Mouse (Mus musculus) effector memory CD4-positive, alpha-beta T cell, adult 5 months (primary cell): Measurements from ENCODE around the gene Dnmt3c. TPM values are rescaled to one million over a fixed set of nuclear protein-coding genes. Genes with fewer than 3 reads are reported as not detected.

ENCODE experiments used
- polyA plus RNA-seq: library from polyadenylated mRNA; unstranded; fragments of 100-300 nt; shearing (Covaris generic); gene quantifications from one replicate; pipeline ENCODE4 v1.2.1, GENCODE M21; 2017

The Dnmt3c gene
- not detected for polyA plus RNA-seq

GRCm38 (mm10) chr2:153696352-153696751 is at the start of gene Dnmt3c:
Gene Dnmt3c (plus strand): TSS chr2:153696652.

GRCm38 (mm10) chr2:153649298-153650013 is 47.0 kb upstream of the Dnmt3c start, which contains the start of gene Dnmt3b:
Gene Dnmt3b (plus strand): TSS chr2:153649450.

GRCm38 (mm10) chr2:153740500-153741436 is 44.3 kb downstream of the Dnmt3c start, which contains the start of gene Mapre1:
Gene Mapre1 (plus strand): TSS chr2:153741274.

Other genes starting within 250 kb of the Dnmt3c start
- not detected for gene 4930404H24Rik, start 203.9 kb upstream of the Dnmt3c start, polyA plus RNA-seq
- 0.92 TPM for gene Nol4l, start 166.7 kb upstream of the Dnmt3c start, polyA plus RNA-seq
- gene Commd7, start 63.9 kb upstream of the Dnmt3c start, polyA plus RNA-seq: 68.8 TPM
- gene Dnmt3b, start 47.2 kb upstream of the Dnmt3c start, polyA plus RNA-seq: 4.9 TPM
- 231 TPM for gene Mapre1, start 44.6 kb downstream of the Dnmt3c start, polyA plus RNA-seq
- not detected for gene Efcab8, start 83.3 kb downstream of the Dnmt3c start, polyA plus RNA-seq
- gene Sun5, start 174.4 kb downstream of the Dnmt3c start, polyA plus RNA-seq: not detected
- gene Bpifb2, start 178.4 kb downstream of the Dnmt3c start, polyA plus RNA-seq: not detected
- gene Bpifb6, start 203.7 kb downstream of the Dnmt3c start, polyA plus RNA-seq: not detected
- not detected for gene Bpifb3, start 221.6 kb downstream of the Dnmt3c start, polyA plus RNA-seq
- not detected for gene Bpifb4, start 241.6 kb downstream of the Dnmt3c start, polyA plus RNA-seq